Mouse (Mus musculus): Measurements from ENCODE around the gene Cisd1. TPM values are rescaled to one million over a fixed set of nuclear protein-coding genes. Genes with fewer than 3 reads are reported as not detected.
A peak's percentile ranks its signal among the peaks of the same experiment; 100 is the strongest.

The Cisd1 gene
- polyA plus RNA-seq, 1 experiment from 2014 or later = 86.3 TPM

DNA sequence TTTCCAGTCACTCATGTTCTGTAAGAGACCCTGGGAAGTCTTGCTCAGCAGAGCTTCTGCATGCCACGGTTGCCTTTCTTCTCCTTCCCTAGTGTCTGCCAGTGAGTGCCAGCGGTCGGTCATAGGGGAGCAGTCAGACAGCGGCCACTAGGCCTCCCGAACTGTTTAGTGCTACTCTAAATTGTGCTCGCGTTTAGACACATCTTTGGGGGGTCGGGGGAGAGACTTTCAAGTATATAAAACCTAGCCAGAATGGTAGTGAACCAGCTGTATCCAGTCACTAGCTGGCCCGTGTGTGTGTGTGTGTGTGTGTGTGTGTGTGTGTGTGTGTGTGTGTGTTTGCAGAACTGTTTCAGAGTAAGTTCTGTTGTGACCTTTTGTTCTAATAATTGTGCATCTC is 9.1 kb upstream of the Cisd1 start:
- peak overlapping the region; percentile 57 for H3K27ac ChIP-seq (ENCODE audit: low read length)
- TF ChIP-seq CTCF (IDR thresholded peaks at IDR 0.05) = no peak
- TF ChIP-seq EP300 (IDR thresholded peaks at IDR 0.05) = no peak

GRCm38 (mm10) chr10:71351301-71351700 is 6.5 kb upstream of the Cisd1 start:
- 88% methylated on average over 7 of the region's 7 CpGs for WGBS
- H3K36me3 ChIP-seq (ENCODE audit: insufficient read depth, low read length) = no peaks in the 10 kb centered on the region
- peaks cover 12% of the 10 kb centered on the region for H3K4me1 ChIP-seq (ENCODE audit: insufficient read depth, low read depth, low read length)
- H3K4me3 ChIP-seq (ENCODE audit: low read depth, low read length) = no peak overlapping the region
- ATAC-seq (no peak), DNase-seq (ENCODE audit: low spot score) (no peak)
- no peaks in the 10 kb centered on the region for H3K9me3 ChIP-seq (ENCODE audit: low read length)
- TF ChIP-seq EP300 (IDR thresholded peaks at IDR 0.05) = no peak
- TF ChIP-seq CTCF (IDR thresholded peaks at IDR 0.05) = no peak
- H3K27me3 ChIP-seq (replicated peaks; ENCODE audit: insufficient read depth, low read length) = no peaks in the 10 kb centered on the region
- H3K27ac ChIP-seq (ENCODE audit: low read length) = no peak overlapping the region
- H3K4me2 ChIP-seq (replicated peaks; ENCODE audit: low read depth, low read length) = no peak overlapping the region
- H3K9ac ChIP-seq (replicated peaks; ENCODE audit: low read depth) = no peak overlapping the region

More for the DNA sequence above, 9.1 kb upstream of the Cisd1 start:
- H3K9ac ChIP-seq (replicated peaks; ENCODE audit: low read depth) = no peak overlapping the region
- ATAC-seq (peak; percentile 57), DNase-seq (ENCODE audit: low spot score) (peak; percentile 53)
- H3K36me3 ChIP-seq (ENCODE audit: insufficient read depth, low read length) = no peaks in the 10 kb centered on the region
- 50% methylated on average over 9 of the region's 9 CpGs for WGBS
- H3K4me1 ChIP-seq (ENCODE audit: insufficient read depth, low read depth, low read length) = peaks cover 5% of the 10 kb centered on the region
- H3K4me3 ChIP-seq (ENCODE audit: low read depth, low read length) = no peak overlapping the region
- H3K4me2 ChIP-seq (replicated peaks; ENCODE audit: low read depth, low read length) = no peak overlapping the region
- H3K27me3 ChIP-seq (replicated peaks; ENCODE audit: insufficient read depth, low read length) = no peaks in the 10 kb centered on the region
- no peaks in the 10 kb centered on the region for H3K9me3 ChIP-seq (ENCODE audit: low read length)

DNA sequence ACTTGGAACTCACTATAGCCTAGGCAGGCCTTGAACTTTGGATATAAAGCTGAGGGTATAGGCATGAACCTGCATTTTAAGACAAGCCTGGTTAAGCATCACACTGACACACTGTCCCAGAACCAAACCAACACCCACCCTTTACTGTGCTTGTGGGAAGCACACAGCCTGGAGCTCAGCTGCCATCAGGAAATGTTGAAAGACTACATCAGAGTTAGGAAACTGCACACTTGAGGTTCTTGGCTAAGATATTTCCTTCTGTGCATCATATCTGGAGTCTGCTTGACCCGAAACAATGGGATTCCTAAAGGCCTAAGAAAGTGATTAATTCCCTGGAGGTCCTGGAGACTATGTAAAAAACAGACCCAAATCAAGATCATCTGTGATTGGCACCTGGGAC is 4.5 kb upstream of the Cisd1 start:
- Histone ChIP-seq H3K27ac (ENCODE audit: low read length) (peak overlapping the region; percentile 94), H3K9me3 (ENCODE audit: low read length) (no peaks in the 10 kb centered on the region), H3K9ac (replicated peaks; ENCODE audit: low read depth) (0 out of 2 replicates have a peak overlapping the region, but pooled peaks have one; percentile 80), H3K4me1 (ENCODE audit: insufficient read depth, low read depth, low read length) (peaks cover 16% of the 10 kb centered on the region), H3K4me2 (replicated peaks; ENCODE audit: low read depth, low read length) (peak overlapping the region; percentile 97), H3K36me3 (ENCODE audit: insufficient read depth, low read length) (no peaks in the 10 kb centered on the region), H3K27me3 (replicated peaks; ENCODE audit: insufficient read depth, low read length) (no peaks in the 10 kb centered on the region), H3K4me3 (ENCODE audit: low read depth, low read length) (peak overlapping the region; percentile 84)
- DNase-seq (ENCODE audit: low spot score) = peak; percentile 83
- no peak for TF ChIP-seq CTCF (IDR thresholded peaks at IDR 0.05)
- TF ChIP-seq EP300 (IDR thresholded peaks at IDR 0.05) = no peak
- WGBS = 55% methylated on average over 1 of the region's 1 CpGs
- ATAC-seq = no peak

GRCm38 (mm10) chr10:71348637-71349280 is 4.0 kb upstream of the Cisd1 start:
- Histone ChIP-seq H3K36me3 (ENCODE audit: insufficient read depth, low read length) (no peaks in the 10 kb centered on the region), H3K9me3 (ENCODE audit: low read length) (no peaks in the 10 kb centered on the region), H3K4me1 (ENCODE audit: insufficient read depth, low read depth, low read length) (peaks cover 16% of the 10 kb centered on the region), H3K4me3 (ENCODE audit: low read depth, low read length) (peak overlapping the region; percentile 84), H3K27ac (ENCODE audit: low read length) (peak overlapping the region; percentile 94), H3K27me3 (replicated peaks; ENCODE audit: insufficient read depth, low read length) (no peaks in the 10 kb centered on the region), H3K9ac (replicated peaks; ENCODE audit: low read depth) (peak overlapping the region; percentile 80), H3K4me2 (replicated peaks; ENCODE audit: low read depth, low read length) (peak overlapping the region; percentile 97)
- ATAC-seq = no peak
- 16% methylated on average over 16 of the region's 16 CpGs for WGBS
- TF ChIP-seq EP300 (IDR thresholded peaks at IDR 0.05) = no peak
- no peak for TF ChIP-seq CTCF (IDR thresholded peaks at IDR 0.05)
- no peak for DNase-seq (ENCODE audit: low spot score)

GRCm38 (mm10) chr10:71347964-71348636 is 3.3 kb upstream of the Cisd1 start:
- ATAC-seq (peak; percentile 29), DNase-seq (ENCODE audit: low spot score) (peak; percentile 83)
- H3K4me2 ChIP-seq (replicated peaks; ENCODE audit: low read depth, low read length) = peak overlapping the region; percentile 97

DNA sequence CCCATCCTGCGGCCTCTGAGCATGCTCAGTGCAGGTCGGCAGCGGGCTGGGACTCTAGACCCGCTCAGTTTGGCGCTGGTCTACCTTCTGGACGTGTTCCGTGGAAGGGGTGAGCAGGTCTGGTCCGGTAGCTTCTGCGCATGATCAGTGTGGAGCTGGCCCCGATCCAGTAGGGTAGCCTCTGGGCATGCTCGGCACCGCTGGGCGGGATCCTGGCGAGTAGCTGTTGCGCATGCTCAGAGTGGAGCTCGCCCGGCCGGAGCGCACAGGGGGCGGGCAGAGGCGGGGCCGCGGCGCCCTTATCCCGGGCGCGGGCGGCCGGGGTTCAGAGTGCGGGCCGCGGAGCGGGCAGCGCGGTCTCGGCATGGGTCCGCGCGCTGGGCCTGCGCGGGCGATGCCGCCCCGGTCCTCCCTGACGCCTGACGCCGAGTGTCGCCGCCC is 2.8 kb upstream of the Cisd1 start, which contains the start of gene Ipmk:
Ipmk (plus strand) TSS at position 255 of the 441 bp plus-strand sequence.
- H3K4me2 ChIP-seq (replicated peaks; ENCODE audit: low read depth, low read length) = peak within 1 kb of the TSS; percentile 97
- peak within 1 kb of the TSS; percentile 84 for H3K4me3 ChIP-seq (ENCODE audit: low read depth, low read length)
- H3K36me3 ChIP-seq (ENCODE audit: insufficient read depth, low read length) = no peaks in the 10 kb centered on the region
- peaks cover 16% of the 10 kb centered on the region for H3K4me1 ChIP-seq (ENCODE audit: insufficient read depth, low read depth, low read length)
- DNase-seq (ENCODE audit: low spot score) (peak; percentile 98), ATAC-seq (peak; percentile 91)
- under 1% methylated on average over 36 of the region's 49 CpGs for WGBS
- no peaks in the 10 kb centered on the region for H3K9me3 ChIP-seq (ENCODE audit: low read length)
- TF ChIP-seq CTCF (IDR thresholded peaks at IDR 0.05) (no peak), EP300 (IDR thresholded peaks at IDR 0.05) (no peak)
- H3K9ac ChIP-seq (replicated peaks; ENCODE audit: low read depth) = peak within 1 kb of the TSS; percentile 80
- H3K27me3 ChIP-seq (replicated peaks; ENCODE audit: insufficient read depth, low read length) = no peaks in the 10 kb centered on the region
- H3K27ac ChIP-seq (ENCODE audit: low read length) = peak within 1 kb of the TSS; percentile 94

More at GRCm38 (mm10) chr10:71347964-71348636, 3.3 kb upstream of the Cisd1 start:
- WGBS = under 1% methylated on average over 36 of the region's 48 CpGs
- peak overlapping the region; percentile 84 for H3K4me3 ChIP-seq (ENCODE audit: low read depth, low read length)
- peaks cover 16% of the 10 kb centered on the region for H3K4me1 ChIP-seq (ENCODE audit: insufficient read depth, low read depth, low read length)
- H3K9ac ChIP-seq (replicated peaks; ENCODE audit: low read depth) = peak overlapping the region; percentile 80
- TF ChIP-seq EP300 (IDR thresholded peaks at IDR 0.05) (no peak), CTCF (IDR thresholded peaks at IDR 0.05) (peak; percentile 8; the same call in 1 of the 2 replicates)
- no peaks in the 10 kb centered on the region for H3K9me3 ChIP-seq (ENCODE audit: low read length)
- peak overlapping the region; percentile 94 for H3K27ac ChIP-seq (ENCODE audit: low read length)
- H3K27me3 ChIP-seq (replicated peaks; ENCODE audit: insufficient read depth, low read length) = no peaks in the 10 kb centered on the region
- H3K36me3 ChIP-seq (ENCODE audit: insufficient read depth, low read length) = no peaks in the 10 kb centered on the region
